Mouse (Mus musculus): Measurements from ENCODE around the gene Adam12.

Gene Adam12

GRCm38 (mm10) chr7:134150305-134150704 is 81.6 kb downstream of the Adam12 start:
- DNase-seq (ENCODE audit: low spot score), result no peak

GRCm38 (mm10) chr7:134149351-134149750 is 82.6 kb downstream of the Adam12 start:
- no peak for DNase-seq (ENCODE audit: low spot score)

DNA sequence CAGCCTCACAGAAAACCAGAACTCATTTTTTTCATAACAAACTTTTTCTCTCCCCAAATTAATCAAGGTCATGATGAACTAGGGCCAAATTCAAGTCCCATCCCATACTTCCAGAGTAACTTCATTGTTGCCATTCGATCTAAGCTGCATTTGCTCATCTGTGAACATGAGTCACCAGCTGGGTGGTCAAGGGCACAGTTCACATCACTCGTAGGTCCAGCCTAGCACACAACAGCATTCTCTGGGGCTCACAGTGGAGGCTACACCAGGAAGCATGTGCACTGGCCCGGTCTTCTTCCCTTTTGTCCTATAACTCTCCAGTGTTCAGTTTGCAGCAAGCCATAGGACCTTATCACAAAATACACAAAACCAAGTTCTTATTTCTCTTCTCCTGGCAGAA is 84.4 kb downstream of the Adam12 start:
- DNase-seq (ENCODE audit: low spot score), result no peak

DNA sequence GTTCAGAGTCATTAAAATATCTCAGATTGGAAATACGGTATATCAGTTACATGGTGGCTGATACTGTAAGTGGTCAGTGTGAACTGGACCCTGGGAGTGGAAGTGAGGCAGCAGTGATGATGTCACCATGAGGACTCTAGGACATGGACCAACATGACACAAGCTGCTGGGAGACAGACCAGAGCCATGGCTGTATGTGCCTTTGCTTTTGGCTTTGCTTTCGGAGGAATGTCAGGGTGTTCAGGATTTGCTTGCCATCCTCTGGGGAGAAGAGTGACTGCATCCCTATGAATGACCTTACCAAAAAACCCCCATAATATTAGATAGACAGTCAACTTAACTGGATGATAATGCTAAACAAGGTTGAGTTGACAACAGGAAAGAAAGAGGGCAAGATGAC is 85.1 kb downstream of the Adam12 start:
- no peak for DNase-seq (ENCODE audit: low spot score)

DNA sequence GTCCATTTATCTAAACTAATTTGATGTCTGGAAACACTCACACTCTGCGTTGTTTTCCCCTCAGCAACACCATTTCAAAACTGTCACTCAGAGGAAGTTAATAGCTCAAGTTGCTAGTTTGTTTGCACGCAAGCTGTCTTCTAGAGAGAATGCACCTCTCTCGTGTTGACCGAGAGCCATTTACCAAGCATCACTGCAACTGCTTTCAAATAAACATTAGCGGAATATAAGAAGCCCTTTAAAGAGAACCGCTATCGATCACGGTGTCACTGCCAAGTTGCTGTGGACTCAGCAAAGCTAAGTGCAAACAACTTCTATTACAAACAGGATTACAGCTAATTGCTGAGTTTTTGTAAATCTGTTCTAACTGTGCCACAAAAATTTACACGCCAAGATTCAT is 87.8 kb downstream of the Adam12 start:
- DNase-seq (ENCODE audit: low spot score), result no peak

- DNase-seq (ENCODE audit: low spot score), result no peak
These were observed 92.5 kb downstream of the Adam12 start for GRCm38 (mm10) chr7:134139291-134139949.

DNA sequence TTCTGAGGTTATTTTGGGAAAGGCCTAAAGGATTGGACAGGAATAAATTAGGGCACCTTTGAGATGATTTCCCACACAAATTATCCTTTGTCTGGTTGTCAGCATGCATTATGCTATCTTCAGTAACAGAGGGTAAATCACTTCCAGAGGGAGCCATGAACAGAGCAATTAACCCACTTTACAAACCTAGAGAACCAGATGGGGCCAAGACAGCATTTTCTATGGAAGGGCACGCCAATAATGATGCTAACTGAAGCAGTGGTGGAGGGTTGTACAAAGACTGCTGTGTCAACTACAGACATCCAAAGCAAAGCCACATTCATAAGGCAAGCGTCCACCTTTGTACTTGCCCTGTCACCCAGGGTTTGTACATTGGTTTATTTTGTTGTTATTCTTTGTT is 99.6 kb downstream of the Adam12 start:
- DNase-seq (ENCODE audit: low spot score), result no peak

- no peak for DNase-seq (ENCODE audit: low spot score)
These were observed 103.8 kb downstream of the Adam12 start for GRCm38 (mm10) chr7:134128087-134128522.

DNA sequence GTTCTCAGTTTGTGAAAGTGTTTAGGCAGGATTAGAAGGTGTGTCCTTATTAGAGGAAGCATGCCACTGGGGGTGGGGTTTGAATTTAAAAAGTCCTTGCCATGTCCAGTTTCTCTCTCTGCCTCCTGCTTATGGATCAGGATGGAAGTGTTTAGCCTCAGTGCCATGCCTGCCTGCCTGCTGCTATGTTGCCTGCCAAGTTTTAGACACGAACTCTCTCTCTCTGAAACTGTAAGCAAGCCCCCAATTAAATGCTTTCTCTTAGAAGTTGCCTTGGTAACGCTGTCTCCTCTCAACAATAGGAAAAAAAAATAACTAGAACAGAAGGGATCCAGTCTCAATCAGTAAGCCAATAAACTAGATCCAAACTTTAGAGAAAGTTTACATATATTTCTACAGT is 110.5 kb downstream of the Adam12 start:
- no peak for DNase-seq (ENCODE audit: low spot score)

- DNase-seq (ENCODE audit: low spot score), result peak; percentile 36
These were observed 116.5 kb downstream of the Adam12 start for GRCm38 (mm10) chr7:134115438-134115837.

GRCm38 (mm10) chr7:134114311-134115188 is 117.4 kb downstream of the Adam12 start:
- no peak for DNase-seq (ENCODE audit: low spot score)

GRCm38 (mm10) chr7:134113829-134114228 is 118.1 kb downstream of the Adam12 start:
- no peak for DNase-seq (ENCODE audit: low spot score)

DNA sequence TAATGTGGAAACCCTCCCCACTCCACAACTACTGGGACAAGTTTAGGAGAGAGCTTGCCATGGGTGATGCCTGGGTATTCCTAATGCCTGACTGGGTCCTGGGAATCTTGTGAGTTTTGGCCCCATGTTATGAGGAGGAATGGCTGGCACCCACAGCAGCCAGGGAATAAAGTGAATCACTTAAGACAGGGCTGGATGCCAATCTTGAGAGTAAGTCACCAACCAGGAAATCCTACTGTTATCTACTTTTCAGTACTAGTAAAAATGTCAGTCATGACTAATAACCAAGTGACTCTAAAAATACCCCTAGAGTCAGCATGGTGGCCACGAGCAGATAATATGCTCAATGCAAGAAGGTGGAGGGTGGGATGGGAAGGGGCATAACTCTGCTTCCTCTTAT is 121.8 kb downstream of the Adam12 start:
- no peak for DNase-seq (ENCODE audit: low spot score)

GRCm38 (mm10) chr7:134107849-134108248 is 124.1 kb downstream of the Adam12 start:
- DNase-seq (ENCODE audit: low spot score), result no peak

GRCm38 (mm10) chr7:134099010-134099409 is 132.9 kb downstream of the Adam12 start:
- no peak for DNase-seq (ENCODE audit: low spot score)

GRCm38 (mm10) chr7:134097861-134098260 is 134.1 kb downstream of the Adam12 start:
- DNase-seq (ENCODE audit: low spot score), result no peak

DNA sequence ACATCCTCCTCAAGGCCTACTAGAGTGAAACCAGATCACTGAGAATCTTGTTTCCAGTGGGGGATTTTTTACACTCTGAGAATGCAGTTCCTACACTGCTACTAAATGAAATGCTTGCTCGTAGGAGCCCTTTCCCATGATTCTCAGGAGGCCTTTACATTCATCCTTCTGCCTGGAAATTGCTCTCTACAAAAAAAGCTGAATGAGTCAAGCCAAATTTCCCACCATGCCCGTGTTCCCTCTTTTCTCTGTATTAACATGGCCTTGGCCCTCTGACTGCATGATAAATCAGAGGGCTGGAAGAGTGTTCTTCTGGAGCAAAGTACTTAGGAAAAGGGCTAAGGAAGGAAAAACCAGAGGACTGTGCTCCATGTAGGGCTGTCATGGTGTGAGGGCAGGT is 138.1 kb downstream of the Adam12 start:
- no peak for DNase-seq (ENCODE audit: low spot score)

DNA sequence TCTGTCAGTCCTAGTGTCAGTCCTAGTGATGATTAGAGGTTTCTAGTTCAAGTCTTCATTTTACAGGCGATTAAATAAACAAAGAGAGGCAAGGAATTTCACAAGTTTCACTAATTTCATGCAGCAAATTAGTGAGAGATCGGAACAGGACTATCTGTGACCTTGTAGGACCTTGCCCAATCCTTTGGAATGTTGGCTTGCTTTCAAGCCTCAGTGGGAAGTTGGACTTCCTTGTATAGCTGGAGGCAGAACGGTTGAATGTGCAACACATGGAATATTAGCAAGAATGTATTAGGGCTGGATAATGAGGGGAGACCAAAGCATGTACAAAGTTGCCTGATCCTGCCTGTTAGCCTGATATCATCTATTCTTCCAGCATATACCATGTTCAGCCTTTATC is 141.2 kb downstream of the Adam12 start:
- peak; percentile 37 for DNase-seq (ENCODE audit: low spot score)

DNA sequence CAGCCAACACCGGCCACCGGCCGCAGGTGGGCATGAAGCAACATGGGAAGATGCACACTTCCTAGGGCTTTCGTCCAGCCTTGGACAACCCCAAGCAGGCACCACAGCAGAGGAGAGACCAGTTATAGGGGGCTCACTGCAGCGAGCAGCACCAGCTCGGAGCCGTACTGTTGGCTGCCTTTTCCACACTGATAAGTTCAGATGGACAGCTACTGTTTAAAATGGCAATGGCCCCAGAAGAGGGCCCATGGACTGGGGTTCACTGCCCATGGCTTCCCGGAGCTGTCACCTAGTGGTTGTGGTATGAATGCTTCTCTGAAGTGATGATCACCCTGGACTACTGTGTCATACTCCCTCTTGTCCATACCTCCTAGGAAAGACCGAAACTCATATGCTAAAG is 141.7 kb downstream of the Adam12 start:
- DNase-seq (ENCODE audit: low spot score), result no peak

- DNase-seq (ENCODE audit: low spot score), result no peak
These were observed 143.2 kb downstream of the Adam12 start for GRCm38 (mm10) chr7:134088548-134089347.

DNA sequence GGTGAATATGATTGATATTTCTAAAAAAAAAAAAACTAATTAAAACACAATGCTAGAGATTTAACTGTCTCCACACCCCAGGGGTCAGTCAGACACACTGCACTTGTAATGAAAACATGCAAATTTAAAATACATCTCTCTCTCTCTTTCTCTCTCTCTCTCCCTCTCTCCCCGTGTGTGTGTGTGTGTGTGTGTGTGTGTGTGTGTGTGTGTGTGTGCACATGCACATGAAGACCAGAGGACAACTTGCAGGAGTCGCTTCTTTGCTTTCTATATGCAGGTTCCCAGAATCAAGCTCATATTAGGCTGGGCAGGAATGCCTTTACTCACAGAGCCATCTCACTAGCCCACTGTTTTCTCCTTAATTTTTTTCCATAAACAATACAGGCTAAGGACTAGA is 146.6 kb downstream of the Adam12 start:
- DNase-seq (ENCODE audit: low spot score), result no peak

DNA sequence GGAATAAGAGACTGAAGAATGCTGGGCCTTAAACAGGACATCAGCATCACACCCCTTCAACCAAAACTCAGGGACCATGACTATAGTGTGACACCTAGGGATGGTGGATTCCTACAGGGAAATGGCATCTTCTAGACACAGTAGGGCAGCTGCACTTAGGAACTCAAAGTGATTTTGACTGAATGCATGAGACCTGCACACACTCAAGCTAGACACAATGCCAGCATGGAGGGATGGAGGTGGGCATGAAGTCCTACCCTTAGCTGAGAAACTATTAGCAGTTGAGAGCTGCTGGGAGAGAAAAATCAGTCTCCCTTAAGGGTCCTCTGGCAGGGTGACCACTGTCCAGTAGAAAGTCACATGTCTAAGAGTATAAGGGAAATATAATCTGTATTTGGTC is 147.0 kb downstream of the Adam12 start:
- no peak for DNase-seq (ENCODE audit: low spot score)

Data from lung, postnatal 25 days (tissue).